Mouse (Mus musculus): ENCODE measurements at regions not wholly inside any gene's neighbourhood (a gene's known extent, or its start where the extent isn't known, plus 50 kb on each side); places are given as distances from the start of the nearest gene placed in this dataset.

GRCm38 (mm10) chr5:77469236-77469766 is 61.5 kb upstream of the Igfbp7 start:
- 80% methylated on average over 15 of the region's 15 CpGs for WGBS
- TF ChIP-seq CTCF (IDR thresholded peaks at IDR 0.05; ENCODE audit: extremely low read depth, insufficient read length, insufficient replicate concordance, low read depth, low read length): no peak
- TF ChIP-seq POLR2A (IDR thresholded peaks at IDR 0.05; ENCODE audit: low read depth, low read length): no peak
- Histone ChIP-seq H3K4me3 (ENCODE audit: low read depth, low read length) (no peak overlapping the region), H3K36me3 (ENCODE audit: control insufficient read depth, insufficient read depth, low read length) (no peaks in the 10 kb centered on the region), H3K27me3 (ENCODE audit: control insufficient read depth, insufficient read depth, low read length) (no peaks in the 10 kb centered on the region), H3K27ac (ENCODE audit: insufficient read depth, low read depth, low read length) (no peak overlapping the region), H3K4me1 (ENCODE audit: control insufficient read depth, insufficient read depth, insufficient read length, low read length) (no peaks in the 10 kb centered on the region)

GRCm38 (mm10) chr5:77468467-77468866 is 60.6 kb upstream of the Igfbp7 start:
- TF ChIP-seq POLR2A (IDR thresholded peaks at IDR 0.05; ENCODE audit: low read depth, low read length) (no peak), CTCF (IDR thresholded peaks at IDR 0.05; ENCODE audit: extremely low read depth, insufficient read length, insufficient replicate concordance, low read depth, low read length) (peak; percentile 95; the same call in 1 of the 2 replicates)
- no peaks in the 10 kb centered on the region for H3K27me3 ChIP-seq (ENCODE audit: control insufficient read depth, insufficient read depth, low read length)
- H3K27ac ChIP-seq (ENCODE audit: insufficient read depth, low read depth, low read length): no peak overlapping the region
- WGBS: 47% methylated on average over 15 of the region's 15 CpGs
- no peak overlapping the region for H3K4me3 ChIP-seq (ENCODE audit: low read depth, low read length)
- no peaks in the 10 kb centered on the region for H3K36me3 ChIP-seq (ENCODE audit: control insufficient read depth, insufficient read depth, low read length)
- no peaks in the 10 kb centered on the region for H3K4me1 ChIP-seq (ENCODE audit: control insufficient read depth, insufficient read depth, insufficient read length, low read length)

- no peaks in the 10 kb centered on the region for H3K36me3 ChIP-seq (ENCODE audit: control insufficient read depth, insufficient read depth, low read length)
- 57% methylated on average over 19 of the region's 19 CpGs for WGBS
- TF ChIP-seq CTCF (IDR thresholded peaks at IDR 0.05; ENCODE audit: extremely low read depth, insufficient read length, insufficient replicate concordance, low read depth, low read length) (peak; percentile 65; the same call in 1 of the 2 replicates), POLR2A (IDR thresholded peaks at IDR 0.05; ENCODE audit: low read depth, low read length) (no peak)
- H3K27ac ChIP-seq (ENCODE audit: insufficient read depth, low read depth, low read length): no peak overlapping the region
- H3K27me3 ChIP-seq (ENCODE audit: control insufficient read depth, insufficient read depth, low read length): no peaks in the 10 kb centered on the region
- no peak overlapping the region for H3K4me3 ChIP-seq (ENCODE audit: low read depth, low read length)
- no peaks in the 10 kb centered on the region for H3K4me1 ChIP-seq (ENCODE audit: control insufficient read depth, insufficient read depth, insufficient read length, low read length)
Observed at GRCm38 (mm10) chr5:77464851-77465548, 57.2 kb upstream of the Igfbp7 start.

- Histone ChIP-seq H3K27ac (ENCODE audit: insufficient read depth, low read depth, low read length) (peak overlapping the region; percentile 3; the same call in 1 of the 2 replicates), H3K4me1 (ENCODE audit: control insufficient read depth, insufficient read depth, insufficient read length, low read length) (no peaks in the 10 kb centered on the region), H3K27me3 (ENCODE audit: control insufficient read depth, insufficient read depth, low read length) (no peaks in the 10 kb centered on the region), H3K4me3 (ENCODE audit: low read depth, low read length) (peak overlapping the region; percentile 62), H3K36me3 (ENCODE audit: control insufficient read depth, insufficient read depth, low read length) (no peaks in the 10 kb centered on the region)
- WGBS: 1% methylated on average over 29 of the region's 29 CpGs
- TF ChIP-seq CTCF (IDR thresholded peaks at IDR 0.05; ENCODE audit: extremely low read depth, insufficient read length, insufficient replicate concordance, low read depth, low read length) (peak; percentile 97), POLR2A (IDR thresholded peaks at IDR 0.05; ENCODE audit: low read depth, low read length) (no peak)
Observed at GRCm38 (mm10) chr5:77459896-77460717, 52.3 kb upstream of the Igfbp7 start.

Measured in small intestine, adult 2 months (tissue).